9 mouse cellular contexts compared by ENCODE assay signal in the genomic region with DNA sequence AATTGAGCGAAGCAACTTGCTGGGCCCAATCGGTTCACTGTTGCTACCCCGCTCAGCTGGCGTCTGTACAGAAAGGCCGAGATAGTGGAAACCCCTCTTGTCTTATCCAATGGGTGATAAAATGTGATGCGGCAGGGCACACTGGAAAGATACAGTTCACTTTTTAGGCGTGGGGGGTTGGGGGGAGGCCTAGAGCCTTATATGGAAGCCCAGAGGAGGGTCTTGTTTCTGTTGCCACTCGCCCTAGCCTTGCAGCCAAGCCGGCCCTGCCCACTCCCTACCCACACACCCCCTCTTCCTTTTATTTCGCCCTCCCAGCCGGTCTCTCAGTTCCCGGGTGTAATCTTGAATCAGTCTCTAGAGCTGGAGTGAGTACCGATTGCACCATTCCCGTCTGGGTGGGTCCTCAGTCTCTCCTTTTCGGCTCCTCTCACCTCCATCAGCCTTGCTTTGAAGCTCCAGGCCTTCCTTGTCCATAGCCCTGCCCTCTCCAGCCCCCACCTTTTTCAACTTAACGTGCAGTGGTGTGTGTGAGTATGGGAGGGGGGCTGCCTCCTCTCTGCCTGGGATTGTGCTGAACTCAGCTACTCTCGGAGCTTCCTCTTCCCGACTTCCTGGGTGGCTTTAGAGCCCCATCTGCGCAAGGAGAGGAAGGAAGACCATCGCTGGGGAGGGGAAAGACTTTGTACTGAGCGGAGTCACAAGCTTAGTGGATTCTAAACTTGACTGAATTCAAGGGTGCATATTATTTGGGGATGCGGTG. TPM values are rescaled to one million over a fixed set of nuclear protein-coding genes. Genes with fewer than 3 reads are reported as not detected.
DNase-seq lines count a peak whose midpoint lies in the region; ATAC-seq and TF ChIP-seq lines count a peak whose summit lies in the region.
"Had no signal": no experiment of that assay in that cellular context is flagged by ENCODE, and none has a peak within 500 bp of the region (broad histone marks: within the 10 kb centered on the region; RNA-seq: fewer than 3 reads in every experiment).

No protein-coding gene starts in this region.

- peaks cover 5% of the 10 kb centered on the region; the same call in 1 of the 2 replicates for H3K4me1 ChIP-seq in cerebellum, adult 2 months (ENCODE audit: control insufficient read depth, insufficient read depth, low read length)
- H3K4me1 ChIP-seq in G1E (ENCODE audit: insufficient read depth, low read depth, low read length) = peaks cover 54% of the 10 kb centered on the region
- H3K4me1 ChIP-seq in embryonic fibroblast, embryonic 13.5 days (ENCODE audit: control insufficient read depth, insufficient read depth, low read length) = peaks cover 4% of the 10 kb centered on the region; the same call in 1 of the 2 replicates
- no peaks in the 10 kb centered on the region for H3K4me1 ChIP-seq in hindbrain, embryonic 11.5 days (replicated peaks; ENCODE audit: control insufficient read depth, insufficient read depth, low read length)
- H3K4me1 ChIP-seq in limb, embryonic 15.5 days = peaks cover 20% of the 10 kb centered on the region
- H3K4me1 ChIP-seq in midbrain, embryonic 15.5 days = peaks cover 22% of the 10 kb centered on the region

- no peak for ATAC-seq in G1E (ENCODE audit: extremely low read depth, insufficient number of reproducible peaks, low FRiP score, poor library complexity, severe bottlenecking)
- ATAC-seq in hindbrain, embryonic 11.5 days (ENCODE audit: low FRiP score) = no peak
- ATAC-seq in limb, embryonic 15.5 days (ENCODE audit: insufficient number of reproducible peaks, low FRiP score, low TSS enrichment, low read depth) = no peak
- no peak for ATAC-seq in midbrain, embryonic 15.5 days (replicated peaks)

- peaks cover 34% of the 10 kb centered on the region for H3K36me3 ChIP-seq in G1E (replicated peaks)
- H3K36me3 ChIP-seq in hindbrain, embryonic 11.5 days (ENCODE audit: control insufficient read depth, insufficient read depth, low read length) = no peaks in the 10 kb centered on the region
- H3K36me3 ChIP-seq in limb, embryonic 15.5 days = peaks cover 16% of the 10 kb centered on the region
- 0 out of 2 replicates have a peak, but pooled peaks cover 5% of the 10 kb centered on the region for H3K36me3 ChIP-seq in midbrain, embryonic 15.5 days (replicated peaks)

- no peaks in the 10 kb centered on the region for H3K9me3 ChIP-seq in G1E (replicated peaks)
- no peaks in the 10 kb centered on the region for H3K9me3 ChIP-seq in hindbrain, embryonic 11.5 days (ENCODE audit: control insufficient read depth, low read length)
- H3K9me3 ChIP-seq in limb, embryonic 15.5 days = no peaks in the 10 kb centered on the region
- H3K9me3 ChIP-seq in midbrain, embryonic 15.5 days = no peaks in the 10 kb centered on the region

- H3K4me2 ChIP-seq in hindbrain, embryonic 11.5 days (replicated peaks; ENCODE audit: low read depth, low read length) = peak overlapping the region; percentile 64
- peak overlapping the region; percentile 55 for H3K4me2 ChIP-seq in limb, embryonic 15.5 days
- peak overlapping the region; percentile 63 for H3K4me2 ChIP-seq in midbrain, embryonic 15.5 days

- no peak for DNase-seq in cerebellum, adult 2 months
- no peak for DNase-seq in cerebellum, adult 8-10 months
- DNase-seq in G1E (ENCODE audit: low spot score) = peak; percentile 34
- DNase-seq in hindbrain, embryonic 11.5 days (ENCODE audit: low spot score) = peak; percentile 33
- DNase-seq in thymus, postnatal 4 days = peak; percentile 9

- H3K9ac ChIP-seq in hindbrain, embryonic 11.5 days (ENCODE audit: low read depth, low read length) = peak overlapping the region; percentile 45; the same call in 1 of the 2 replicates
- H3K9ac ChIP-seq in limb, embryonic 15.5 days = 0 out of 2 replicates have a peak overlapping the region, but pooled peaks have one; percentile 56
- H3K9ac ChIP-seq in midbrain, embryonic 15.5 days = peak overlapping the region; percentile 21; the same call in 1 of the 2 replicates

- TF ChIP-seq CTCF in cerebellum, adult 2 months (IDR thresholded peaks at IDR 0.05; ENCODE audit: borderline replicate concordance, insufficient read depth, low read depth, low read length) = no peak
- no peak for TF ChIP-seq CTCF in G1E (IDR thresholded peaks at IDR 0.05; ENCODE audit: low read depth, low read length)
- no peak for TF ChIP-seq CTCF in embryonic fibroblast, embryonic 13.5 days (IDR thresholded peaks at IDR 0.05; ENCODE audit: borderline replicate concordance, insufficient read depth, low read length)

- H3K27me3 ChIP-seq in cerebellum, adult 2 months (ENCODE audit: control insufficient read depth, insufficient read depth, low read length) = no peaks in the 10 kb centered on the region
- no peaks in the 10 kb centered on the region for H3K27me3 ChIP-seq in G1E (ENCODE audit: insufficient read depth, low read length)
- H3K27me3 ChIP-seq in hindbrain, embryonic 11.5 days (ENCODE audit: control insufficient read depth, insufficient read depth, low read length) = no peaks in the 10 kb centered on the region
- H3K27me3 ChIP-seq in limb, embryonic 15.5 days = no peaks in the 10 kb centered on the region
- H3K27me3 ChIP-seq in midbrain, embryonic 15.5 days (replicated peaks) = no peaks in the 10 kb centered on the region
- H3K27me3 ChIP-seq: Patski had no signal

- no peak for TF ChIP-seq POLR2A in cerebellum, adult 2 months (IDR thresholded peaks at IDR 0.05; ENCODE audit: borderline replicate concordance, insufficient read depth, low read length)
- peak; percentile 77 for TF ChIP-seq POLR2A in embryonic fibroblast, embryonic 13.5 days (IDR thresholded peaks at IDR 0.05; ENCODE audit: low read depth, low read length)

- 5% methylated on average over 22 of the region's 22 CpGs for WGBS in cerebellum, adult 2 months
- WGBS in hindbrain, embryonic 11.5 days = 12% methylated on average over 20 of the region's 22 CpGs
- whole genome bisulfite sequencing in limb, embryonic 15.5 days = 17% methylated on average over 21 of the region's 22 CpGs
- 22% methylated on average over 21 of the region's 22 CpGs for WGBS in midbrain, embryonic 15.5 days

- no peak overlapping the region for H3K27ac ChIP-seq in cerebellum, adult 2 months (ENCODE audit: insufficient read depth, low read length)
- peak overlapping the region; percentile 91 for H3K27ac ChIP-seq in embryonic fibroblast, embryonic 13.5 days (ENCODE audit: insufficient read depth, low read length)
- H3K27ac ChIP-seq in hindbrain, embryonic 11.5 days (ENCODE audit: low read depth, low read length) = no peak overlapping the region
- H3K27ac ChIP-seq in limb, embryonic 15.5 days = peak overlapping the region; percentile 77; the same call in 1 of the 2 replicates
- H3K27ac ChIP-seq in midbrain, embryonic 15.5 days = no peak overlapping the region

- H3K4me3 ChIP-seq in cerebellum, adult 2 months (replicated peaks; ENCODE audit: insufficient read depth, low read depth, low read length) = peak overlapping the region; percentile 84
- peak overlapping the region; percentile 79 for H3K4me3 ChIP-seq in G1E (ENCODE audit: low read depth, low read length)
- H3K4me3 ChIP-seq in embryonic fibroblast, embryonic 13.5 days (ENCODE audit: insufficient read depth, low read length) = peak overlapping the region; percentile 93
- H3K4me3 ChIP-seq in hindbrain, embryonic 11.5 days (ENCODE audit: low read depth, low read length) = peak overlapping the region; percentile 65
- H3K4me3 ChIP-seq in limb, embryonic 15.5 days = peak overlapping the region; percentile 62
- H3K4me3 ChIP-seq in midbrain, embryonic 15.5 days = peak overlapping the region; percentile 67

RNA-seq across cellular contexts. Expression of a gene that starts 1.5 kb away (rescaled TPM):
- polyA plus RNA-seq in cerebellum, adult 2 months (2012; rRNA removed) = 24.4 and 24.5 TPM in 2 replicates
- total RNA-seq in G1E (2014; fragmentation: Nextera tagmentation) (78.7 and 81.0 TPM in 2 replicates), G1E (2017) (14.1 and 17.0 TPM in 2 replicates)
- 51.8 and 65.1 TPM in 2 replicates for polyA plus RNA-seq in G1E (2012)
- 49.1 and 53.4 TPM in 2 replicates for polyA plus RNA-seq in embryonic fibroblast, embryonic 13.5 days (2011; ENCODE audit: insufficient read length, low read depth, missing spikeins)
- polyA plus RNA-seq in hindbrain, embryonic 11.5 days (2014; fragmentation: Nextera tagmentation; extraction: Ambion mirVana) = 18.5 and 21.7 TPM in 2 replicates
- polyA plus RNA-seq in limb, embryonic 15.5 days (2015; fragmentation: Nextera tagmentation; extraction: Ambion mirVana) = 30.5 and 31.9 TPM in 2 replicates
- polyA plus RNA-seq in midbrain, embryonic 15.5 days (2015; fragmentation: Nextera tagmentation; extraction: Ambion mirVana) = 26.3 and 26.6 TPM in 2 replicates

RNA-seq across cellular contexts. Expression of a gene that starts 13.1 kb away (rescaled TPM):
- polyA plus RNA-seq in cerebellum, adult 2 months (2012; rRNA removed) = 68.3 and 82.6 TPM in 2 replicates
- total RNA-seq in G1E (2014; fragmentation: Nextera tagmentation) = 1.4 and 2.3 TPM in 2 replicates
- total RNA-seq in G1E (2017) = 0.70 and 0.76 TPM in 2 replicates
- 10.2 and 12.2 TPM in 2 replicates for polyA plus RNA-seq in G1E (2012)
- 2.5 and 3.5 TPM in 2 replicates for polyA plus RNA-seq in embryonic fibroblast, embryonic 13.5 days (2011; ENCODE audit: insufficient read length, low read depth, missing spikeins)
- 19.9 and 21.5 TPM in 2 replicates for polyA plus RNA-seq in hindbrain, embryonic 11.5 days (2014; fragmentation: Nextera tagmentation; extraction: Ambion mirVana)
- polyA plus RNA-seq in limb, embryonic 15.5 days (2015; fragmentation: Nextera tagmentation; extraction: Ambion mirVana) = 14.9 and 21.8 TPM in 2 replicates
- polyA plus RNA-seq in midbrain, embryonic 15.5 days (2015; fragmentation: Nextera tagmentation; extraction: Ambion mirVana) = 78.4 and 85.2 TPM in 2 replicates

RNA-seq across cellular contexts. Expression of a gene that starts 25.8 kb away (rescaled TPM):
- 110 TPM in 2 replicates for polyA plus RNA-seq in cerebellum, adult 2 months (2012; rRNA removed)
- total RNA-seq in G1E (2014; fragmentation: Nextera tagmentation) = 77.0 and 116 TPM in 2 replicates
- 45.7 and 53.8 TPM in 2 replicates for total RNA-seq in G1E (2017)
- 24.6 and 30.6 TPM in 2 replicates for polyA plus RNA-seq in G1E (2012)
- 37.7 and 42.1 TPM in 2 replicates for polyA plus RNA-seq in embryonic fibroblast, embryonic 13.5 days (2011; ENCODE audit: insufficient read length, low read depth, missing spikeins)
- polyA plus RNA-seq in hindbrain, embryonic 11.5 days (2014; fragmentation: Nextera tagmentation; extraction: Ambion mirVana) = 46.1 and 53.6 TPM in 2 replicates
- 37.8 and 40.3 TPM in 2 replicates for polyA plus RNA-seq in limb, embryonic 15.5 days (2015; fragmentation: Nextera tagmentation; extraction: Ambion mirVana)
- polyA plus RNA-seq in midbrain, embryonic 15.5 days (2015; fragmentation: Nextera tagmentation; extraction: Ambion mirVana) = 72.3 and 78.8 TPM in 2 replicates

RNA-seq across cellular contexts. Expression of a gene that starts 35.6 kb away (rescaled TPM):
- polyA plus RNA-seq in cerebellum, adult 2 months (2012; rRNA removed) = 166 and 179 TPM in 2 replicates
- total RNA-seq in G1E (2014; fragmentation: Nextera tagmentation) = 22.6 and 34.0 TPM in 2 replicates
- 5.0 and 5.7 TPM in 2 replicates for total RNA-seq in G1E (2017)
- polyA plus RNA-seq in G1E (2012) = 10.8 and 12.0 TPM in 2 replicates
- polyA plus RNA-seq in embryonic fibroblast, embryonic 13.5 days (2011; ENCODE audit: insufficient read length, low read depth, missing spikeins) = 112 and 126 TPM in 2 replicates
- polyA plus RNA-seq in hindbrain, embryonic 11.5 days (2014; fragmentation: Nextera tagmentation; extraction: Ambion mirVana) = 98.3 and 108 TPM in 2 replicates
- 80.8 and 86.1 TPM in 2 replicates for polyA plus RNA-seq in limb, embryonic 15.5 days (2015; fragmentation: Nextera tagmentation; extraction: Ambion mirVana)
- 132 and 133 TPM in 2 replicates for polyA plus RNA-seq in midbrain, embryonic 15.5 days (2015; fragmentation: Nextera tagmentation; extraction: Ambion mirVana)

RNA-seq across cellular contexts. Expression of a gene that starts 41.8 kb away (rescaled TPM):
- 0.54 TPM in 1 of 2 replicates, not detected in the other for polyA plus RNA-seq in cerebellum, adult 2 months (2012; rRNA removed)
- total RNA-seq in G1E (2014; fragmentation: Nextera tagmentation) (not detected in 2 replicates), G1E (2017) (0.44 TPM in 1 of 2 replicates, not detected in the other)
- 1.1 and 2.0 TPM in 2 replicates for polyA plus RNA-seq in G1E (2012)
- not detected in 2 replicates for polyA plus RNA-seq in embryonic fibroblast, embryonic 13.5 days (2011; ENCODE audit: insufficient read length, low read depth, missing spikeins)
- polyA plus RNA-seq in hindbrain, embryonic 11.5 days (2014; fragmentation: Nextera tagmentation; extraction: Ambion mirVana) = not detected in 2 replicates
- 0.20 TPM in 1 of 2 replicates, not detected in the other for polyA plus RNA-seq in limb, embryonic 15.5 days (2015; fragmentation: Nextera tagmentation; extraction: Ambion mirVana)
- polyA plus RNA-seq in midbrain, embryonic 15.5 days (2015; fragmentation: Nextera tagmentation; extraction: Ambion mirVana) = 0.85 and 1.3 TPM in 2 replicates
- polyA plus RNA-seq: Patski had no signal

Comparison
In these comparisons a context has a peak if more than half of its experiments do, and no peak if none do; other contexts are left out.
1. DNase-seq: peak in G1E (single experiment), hindbrain, embryonic 11.5 days (single experiment) and thymus, postnatal 4 days (single experiment); none in cerebellum, adult 2 months (0 of 2) and cerebellum, adult 8-10 months (single experiment).
2. H3K27ac ChIP-seq: peak in embryonic fibroblast, embryonic 13.5 days (single experiment) and limb, embryonic 15.5 days (single experiment); none in cerebellum, adult 2 months (single experiment), hindbrain, embryonic 11.5 days (single experiment) and midbrain, embryonic 15.5 days (single experiment).
3. Peak in every context shown above with its lines, with median percentiles within 50 percentile points of each other: H3K4me3 ChIP-seq, H3K4me2 ChIP-seq and H3K9ac ChIP-seq.